In the genomic region with DNA sequence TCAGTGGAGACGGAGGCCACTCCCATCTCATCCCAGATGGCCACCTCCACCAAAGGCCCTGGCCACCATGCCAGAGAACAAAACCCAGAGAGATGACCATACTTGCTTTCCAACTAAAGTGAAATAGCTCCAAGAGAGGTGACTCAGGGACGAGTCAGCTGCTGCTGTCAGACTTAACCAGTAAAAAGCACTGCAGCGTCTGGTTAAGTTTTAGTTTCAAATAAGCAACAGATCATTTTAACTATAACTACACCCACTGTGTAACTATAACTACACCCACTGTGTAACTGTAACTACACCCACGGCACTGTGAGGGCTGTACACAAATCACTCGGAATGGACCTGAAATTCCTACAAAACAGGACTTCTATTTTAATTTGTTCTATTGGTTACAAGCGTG, we compare ENCODE assay signal across 26 mouse cellular contexts. TPM values are rescaled to one million over a fixed set of nuclear protein-coding genes. Genes with fewer than 3 reads are reported as not detected.
A peak's percentile ranks its signal among the peaks of the same experiment; 100 is the strongest.
DNase-seq lines count a peak whose midpoint lies in the region; ATAC-seq and TF ChIP-seq lines count a peak whose summit lies in the region.
"Had no signal": no experiment of that assay in that cellular context is flagged by ENCODE, and none has a peak within 500 bp of the region (broad histone marks: within the 10 kb centered on the region; RNA-seq: fewer than 3 reads in every experiment).

No protein-coding gene starts in this region.

- no peak overlapping the region for H3K9ac ChIP-seq in midbrain, embryonic 11.5 days (ENCODE audit: low read length)
- no peak overlapping the region for H3K9ac ChIP-seq in midbrain, embryonic 16.5 days (ENCODE audit: low read depth, low read length)
- H3K9ac ChIP-seq: forebrain, embryonic 12.5 days; forebrain, embryonic 15.5 days; heart, embryonic 13.5 days; hindbrain, embryonic 13.5 days; intestine, embryonic 15.5 days had no signal

- no peaks in the 10 kb centered on the region for H3K79me2 ChIP-seq in myocyte (ENCODE audit: control insufficient read depth, insufficient read depth)

- H3K4me2 ChIP-seq in midbrain, embryonic 11.5 days, result no peak overlapping the region
- no peak overlapping the region for H3K4me2 ChIP-seq in midbrain, embryonic 16.5 days (ENCODE audit: low read length)
- H3K4me2 ChIP-seq in myocyte (ENCODE audit: low read depth), result peak overlapping the region; percentile 73
- H3K4me2 ChIP-seq: forebrain, embryonic 12.5 days; forebrain, embryonic 15.5 days; heart, embryonic 13.5 days; hindbrain, embryonic 13.5 days; intestine, embryonic 15.5 days had no signal

- H3K4me1 ChIP-seq in midbrain, embryonic 11.5 days (ENCODE audit: control insufficient read depth, insufficient read depth, low read length), result no peaks in the 10 kb centered on the region
- no peaks in the 10 kb centered on the region for H3K4me1 ChIP-seq in midbrain, embryonic 16.5 days (ENCODE audit: control insufficient read depth, insufficient read depth, low read length)
- peaks cover 2% of the 10 kb centered on the region; the same call in 1 of the 2 replicates for H3K4me1 ChIP-seq in lung, adult 2 months (ENCODE audit: control insufficient read depth, insufficient read depth, low read length)
- H3K4me1 ChIP-seq: forebrain, embryonic 15.5 days had no signal

- no peak overlapping the region for H3K27ac ChIP-seq in midbrain, embryonic 11.5 days (ENCODE audit: low read depth, low read length)
- H3K27ac ChIP-seq in midbrain, embryonic 16.5 days (ENCODE audit: low read length), result no peak overlapping the region
- H3K27ac ChIP-seq: forebrain, embryonic 12.5 days; forebrain, embryonic 15.5 days; heart, adult 2 months; heart, embryonic 13.5 days; hindbrain, embryonic 13.5 days; intestine, embryonic 15.5 days had no signal

- TF ChIP-seq CTCF in lung, adult 2 months (IDR thresholded peaks at IDR 0.05; ENCODE audit: insufficient read depth, low read length), result no peak

- no peak for ATAC-seq in midbrain, embryonic 11.5 days (ENCODE audit: low FRiP score)
- no peak for ATAC-seq in midbrain, embryonic 16.5 days
- ATAC-seq: forebrain, embryonic 15.5 days; hindbrain, embryonic 16.5 days; intestine, embryonic 15.5 days had no signal

- H3ac ChIP-seq in myocyte (ENCODE audit: control insufficient read depth, insufficient read length), result no peak overlapping the region

- no peak overlapping the region for H3K4me3 ChIP-seq in midbrain, embryonic 11.5 days (ENCODE audit: low read depth, low read length)
- no peak overlapping the region for H3K4me3 ChIP-seq in midbrain, embryonic 16.5 days (ENCODE audit: low read depth, low read length)
- H3K4me3 ChIP-seq in myocyte, result no peak overlapping the region
- H3K4me3 ChIP-seq in lung, adult 2 months (replicated peaks; ENCODE audit: extremely low read depth, low read depth, low read length), result no peak overlapping the region
- H3K4me3 ChIP-seq: forebrain, embryonic 12.5 days; forebrain, embryonic 15.5 days; heart, adult 2 months; heart, embryonic 10.5 days; heart, embryonic 13.5 days; hindbrain, embryonic 13.5 days; intestine, embryonic 15.5 days had no signal

- no peaks in the 10 kb centered on the region for H3K9me3 ChIP-seq in midbrain, embryonic 11.5 days (ENCODE audit: control insufficient read depth, low read length)
- no peaks in the 10 kb centered on the region for H3K9me3 ChIP-seq in midbrain, embryonic 16.5 days (replicated peaks; ENCODE audit: control insufficient read depth, low read length, poor library complexity, severe bottlenecking)
- H3K9me3 ChIP-seq: forebrain, embryonic 12.5 days; forebrain, embryonic 15.5 days; G1E; heart, embryonic 10.5 days; hindbrain, embryonic 13.5 days; intestine, embryonic 15.5 days had no signal

- no peaks in the 10 kb centered on the region for H3K27me3 ChIP-seq in midbrain, embryonic 11.5 days (ENCODE audit: control insufficient read depth, insufficient read depth, low read length)
- H3K27me3 ChIP-seq in midbrain, embryonic 16.5 days (ENCODE audit: control insufficient read depth, insufficient read depth, low read depth, low read length), result no peaks in the 10 kb centered on the region
- no peaks in the 10 kb centered on the region for H3K27me3 ChIP-seq in myocyte (ENCODE audit: control insufficient read depth, insufficient read depth, insufficient read length)
- H3K27me3 ChIP-seq: forebrain, embryonic 12.5 days; forebrain, embryonic 15.5 days; heart, embryonic 13.5 days; hindbrain, embryonic 13.5 days; intestine, embryonic 15.5 days had no signal

- peak; percentile 39 for DNase-seq in adrenal gland, adult 2 months
- DNase-seq in adrenal gland, postnatal 14 days, result no peak
- peak; percentile 49 for DNase-seq in midbrain, embryonic 11.5 days (ENCODE audit: low spot score, missing footprints)
- peak; percentile 64 for DNase-seq in NIH3T3 (ENCODE audit: low read depth)
- no peak for DNase-seq in heart, postnatal 4 days
- no peak for DNase-seq in lung, adult 2 months
- DNase-seq: adrenal gland, adult 8-10 months; cerebellum, adult 11 months; cerebellum, adult 2 months; cerebellum, adult 9-11 months; cerebellum, postnatal 25 days; gastrocnemius, postnatal 25 days; heart, adult 2 months; heart, postnatal 14 days; kidney, adult 11 months; kidney, adult 8-10 months had no signal

- no peak for TF ChIP-seq POLR2A in myocyte (IDR thresholded peaks at IDR 0.05; ENCODE audit: insufficient read length, low read depth)
- no peak for TF ChIP-seq POLR2A in lung, adult 2 months (IDR thresholded peaks at IDR 0.05; ENCODE audit: borderline replicate concordance, extremely low read depth, low read depth, low read length)

- H3K36me3 ChIP-seq in midbrain, embryonic 11.5 days (ENCODE audit: control insufficient read depth, insufficient read depth, low read length), result no peaks in the 10 kb centered on the region
- no peaks in the 10 kb centered on the region for H3K36me3 ChIP-seq in midbrain, embryonic 16.5 days (ENCODE audit: control insufficient read depth, insufficient read depth, low read length)
- no peaks in the 10 kb centered on the region for H3K36me3 ChIP-seq in myocyte (ENCODE audit: control insufficient read depth, insufficient read depth)
- H3K36me3 ChIP-seq: forebrain, embryonic 12.5 days; forebrain, embryonic 15.5 days; G1E; heart, embryonic 10.5 days; heart, embryonic 13.5 days; hindbrain, embryonic 13.5 days; intestine, embryonic 15.5 days had no signal

- WGBS in midbrain, embryonic 11.5 days, result 88% methylated on average over 6 of the region's 6 CpGs
- 89% methylated on average over 6 of the region's 6 CpGs for WGBS in midbrain, embryonic 16.5 days
- WGBS in lung, adult 2 months, result 72% methylated on average over 6 of the region's 6 CpGs

TF ChIP-seq in myocyte, 11 proteins besides CTCF, POLR2A, EP300 and RAD21:
- TF ChIP-seq MYOD1 (IDR thresholded peaks at IDR 0.05; ENCODE audit: control insufficient read depth in 1 of 3, insufficient read length in 2 of 3, low read depth in 2 of 3) (peak; percentile 50 to 56 (median 55)), CEBPB (IDR thresholded peaks at IDR 0.05; ENCODE audit: insufficient read depth, poor library complexity, severe bottlenecking) (no peak), MAX (IDR thresholded peaks at IDR 0.05; ENCODE audit: low read depth) (no peak), TCF12 (IDR thresholded peaks at IDR 0.05; ENCODE audit: insufficient read depth, poor library complexity, severe bottlenecking) (no peak)
TF ChIP-seq in myocyte: peak in this region for 1.

RNA-seq across cellular contexts. Expression of a gene that starts 17.0 kb away (rescaled TPM):
- 10 to 100 TPM; 13.3 to 28.2 TPM for total RNA-seq in adrenal gland, adult 2 months (2021)
- 17.0 and 17.4 TPM in 2 replicates for polyA plus RNA-seq in adrenal gland, adult 2 months (2012; rRNA removed)
- total RNA-seq in adrenal gland, postnatal 14 days (2021), result 19.6 and 21.5 TPM in 2 replicates
- 3.1 and 3.2 TPM in 2 replicates for polyA plus RNA-seq in midbrain, embryonic 11.5 days (2014; fragmentation: Nextera tagmentation; extraction: Ambion mirVana)
- 2.9 and 3.2 TPM in 2 replicates for polyA plus RNA-seq in midbrain, embryonic 16.5 days (2015; fragmentation: Nextera tagmentation; extraction: Ambion mirVana)
- polyA plus RNA-seq in myocyte (2012; fragmentation: generic; extraction: Trizol), result 11.3 TPM
- 10 to 100 TPM; 30.4 to 30.7 TPM for total RNA-seq in heart, postnatal 4 days (2021)
- 14.5 and 15.7 TPM in 2 replicates for polyA plus RNA-seq in lung, adult 2 months (2012; rRNA removed)
- polyA plus RNA-seq: G1E had no signal

RNA-seq across cellular contexts. Expression of a gene that starts 46.7 kb away (rescaled TPM):
- total RNA-seq in adrenal gland, adult 2 months (2021), result 10 to 100 TPM; 42.1 to 49.3 TPM
- 23.0 and 28.1 TPM in 2 replicates for polyA plus RNA-seq in adrenal gland, adult 2 months (2012; rRNA removed)
- total RNA-seq in adrenal gland, postnatal 14 days (2021), result 46.4 and 53.1 TPM in 2 replicates
- polyA plus RNA-seq in midbrain, embryonic 11.5 days (2014; fragmentation: Nextera tagmentation; extraction: Ambion mirVana), result 4.8 and 5.7 TPM in 2 replicates
- 2.1 and 2.4 TPM in 2 replicates for polyA plus RNA-seq in midbrain, embryonic 16.5 days (2015; fragmentation: Nextera tagmentation; extraction: Ambion mirVana)
- 19.0 TPM for polyA plus RNA-seq in myocyte (2012; fragmentation: generic; extraction: Trizol)
- 10 to 100 TPM; 21.6 to 22.4 TPM for total RNA-seq in heart, postnatal 4 days (2021)
- polyA plus RNA-seq in lung, adult 2 months (2012; rRNA removed), result 23.3 and 30.6 TPM in 2 replicates

Comparison
In these comparisons a context has a peak if more than half of its experiments do, and no peak if none do; other contexts are left out.
1. DNase-seq: peak in adrenal gland, adult 2 months (single experiment), midbrain, embryonic 11.5 days (single experiment) and NIH3T3 (single experiment); none in adrenal gland, postnatal 14 days (single experiment), heart, postnatal 4 days (single experiment) and lung, adult 2 months (single experiment).